Mouse (Mus musculus): ENCODE measurements around the gene Gm884. TPM values are rescaled to one million over a fixed set of nuclear protein-coding genes. Genes with fewer than 3 reads are reported as not detected.

The Gm884 gene
- not detected in 2 replicates for polyA plus RNA-seq (2012; rRNA removed; ENCODE audit: low replicate concordance)

GRCm38 (mm10) chr11:103621040-103621439, at the start of gene Gm884:
Gm884 (minus strand) TSS chr11:103621140.

GRCm38 (mm10) chr11:103649301-103649982, 28.5 kb upstream of the Gm884 start, which contains the start of gene Rprml:
Rprml (plus strand) TSS chr11:103649570.

GRCm38 (mm10) chr11:103638790-103639189, 17.9 kb upstream of the Gm884 start, which contains the start of gene Lyzl6:
Lyzl6 (minus strand) TSS chr11:103638890.

GRCm38 (mm10) chr11:103504497-103504896, 116.4 kb downstream of the Gm884 start, which contains the start of gene Lrrc37a:
Lrrc37a (minus strand) TSS chr11:103504597.

Other genes with a start within 250 kb of the Gm884 start
- gene Plekhm1, start 208.5 kb downstream of the Gm884 start, polyA plus RNA-seq (2012; rRNA removed; ENCODE audit: low replicate concordance), result 30.4 and 38.8 TPM in 2 replicates
- 0.01 TPM in 1 of 2 replicates, not detected in the other for gene Lrrc37a, start 116.5 kb downstream of the Gm884 start, polyA plus RNA-seq (2012; rRNA removed; ENCODE audit: low replicate concordance)
- gene Lyzl6, start 17.8 kb upstream of the Gm884 start, polyA plus RNA-seq (2012; rRNA removed; ENCODE audit: low replicate concordance), result not detected in 2 replicates
- 1.1 and 4.7 TPM in 2 replicates for gene Rprml, start 28.4 kb upstream of the Gm884 start, polyA plus RNA-seq (2012; rRNA removed; ENCODE audit: low replicate concordance)
- 105 and 116 TPM in 2 replicates for gene Gosr2, start 76.8 kb upstream of the Gm884 start, polyA plus RNA-seq (2012; rRNA removed; ENCODE audit: low replicate concordance)
- 0.05 and 0.40 TPM in 2 replicates for gene Wnt9b, start 128.7 kb upstream of the Gm884 start, polyA plus RNA-seq (2012; rRNA removed; ENCODE audit: low replicate concordance)
- gene Wnt3, start 153.0 kb upstream of the Gm884 start, polyA plus RNA-seq (2012; rRNA removed; ENCODE audit: low replicate concordance), result not detected in 2 replicates

All from subcutaneous adipose tissue, adult 2 months (tissue).